Mouse (Mus musculus) stomach, embryonic 15.5 days (tissue): ENCODE results near the gene Prss54. TPM values are rescaled to one million over a fixed set of nuclear protein-coding genes. Genes with fewer than 3 reads are reported as not detected.

Experiments used
- ATAC-seq: fragments of 200-750 bp; cut with Nextera tagmentation; 2 replicates; pipeline ENCODE4 v1.8.0; 2017; ENCODE audit warnings: low read depth, moderate number of reproducible peaks, moderate TSS enrichment; ENCODE audit not compliant: insufficient read depth, low FRiP score
- H3K27ac ChIP-seq: fragments of 300-500 bp; sonication (generic); 2 replicates; pipeline ENCODE4 v1.5.1; 2015; ENCODE audit warnings: mild to moderate bottlenecking, inconsistent platforms
- H3K27me3 ChIP-seq: fragments of 300-500 bp; sonication (generic); replicated peaks from 2 replicates; pipeline ENCODE4 v1.6.1; 2015; ENCODE audit warnings: inconsistent platforms
- H3K36me3 ChIP-seq: fragments of 300-500 bp; sonication (generic); 2 replicates; pipeline ENCODE4 v1.6.1; 2015; ENCODE audit warnings: inconsistent platforms
- H3K4me1 ChIP-seq: fragments of 300-500 bp; sonication (generic); 2 replicates; pipeline ENCODE4 v1.6.1; 2015; ENCODE audit warnings: inconsistent platforms
- H3K4me2 ChIP-seq: fragments of 300-500 bp; sonication (generic); 2 replicates; pipeline ENCODE4 v1.6.1; 2015; ENCODE audit warnings: mild to moderate bottlenecking, inconsistent platforms
- H3K4me3 ChIP-seq: fragments of 300-500 bp; sonication (generic); replicated peaks from 2 replicates; pipeline ENCODE4 v1.5.1; 2015; ENCODE audit warnings: inconsistent platforms
- H3K9ac ChIP-seq: fragments of 300-500 bp; sonication (generic); 2 replicates; pipeline ENCODE4 v1.6.1; 2015; ENCODE audit warnings: inconsistent platforms
- H3K9me3 ChIP-seq: fragments of 300-500 bp; sonication (generic); 2 replicates; pipeline ENCODE4 v1.6.1; 2016; ENCODE audit warnings: inconsistent platforms
- WGBS: fragments of 180-500 bp; shearing (Covaris S2); methylation state at CpG from one replicate; pipeline ENCODE4 v1.1.7; 2015; 5-methylcytosine and 5-hydroxymethylcytosine counted together
- polyA plus RNA-seq: library from polyadenylated mRNA; unstranded; fragments of >200 nt; fragmentation: Nextera tagmentation; extraction: Ambion mirVana; gene quantifications from 2 replicates; pipeline ENCODE4 v1.2.1, GENCODE M21; 2015

Gene Prss54
- polyA plus RNA-seq, 1 experiment from 2014 or later: not detected

- H3K27ac ChIP-seq: no peak overlapping the region
- 83% methylated on average over 14 of the region's 14 CpGs for WGBS
- H3K9ac ChIP-seq: no peak overlapping the region
- no peak for ATAC-seq
- no peaks in the 10 kb centered on the region for H3K4me1 ChIP-seq
- no peak overlapping the region for H3K4me2 ChIP-seq
- H3K9me3 ChIP-seq: no peaks in the 10 kb centered on the region
- no peak overlapping the region for H3K4me3 ChIP-seq
- no peaks in the 10 kb centered on the region for H3K36me3 ChIP-seq
- H3K27me3 ChIP-seq: no peaks in the 10 kb centered on the region
These were observed 19.0 kb upstream of the Prss54 start for GRCm38 (mm10) chr8:95595131-95595530.

GRCm38 (mm10) chr8:95593439-95594393 is 17.6 kb upstream of the Prss54 start:
- no peak for ATAC-seq
- 88% methylated on average over 7 of the region's 7 CpGs for WGBS

GRCm38 (mm10) chr8:95592131-95592780 is 16.1 kb upstream of the Prss54 start:
- Histone ChIP-seq H3K4me1 (no peaks in the 10 kb centered on the region), H3K4me2 (no peak overlapping the region), H3K9ac (no peak overlapping the region), H3K9me3 (no peaks in the 10 kb centered on the region), H3K36me3 (no peaks in the 10 kb centered on the region), H3K27ac (no peak overlapping the region), H3K4me3 (no peak overlapping the region), H3K27me3 (no peaks in the 10 kb centered on the region)
- WGBS: 74% methylated on average over 12 of the region's 12 CpGs
- ATAC-seq: no peak

More at GRCm38 (mm10) chr8:95593439-95594393, 17.6 kb upstream of the Prss54 start:
- Histone ChIP-seq H3K9ac (no peak overlapping the region), H3K36me3 (no peaks in the 10 kb centered on the region), H3K4me3 (no peak overlapping the region), H3K9me3 (no peaks in the 10 kb centered on the region), H3K27me3 (no peaks in the 10 kb centered on the region), H3K4me1 (no peaks in the 10 kb centered on the region), H3K27ac (no peak overlapping the region), H3K4me2 (no peak overlapping the region)

- WGBS: 76% methylated on average over 4 of the region's 4 CpGs
- Histone ChIP-seq H3K36me3 (no peaks in the 10 kb centered on the region), H3K9ac (no peak overlapping the region)
These were observed 14.4 kb upstream of the Prss54 start for GRCm38 (mm10) chr8:95590539-95590938.

GRCm38 (mm10) chr8:95589282-95589681 is 13.1 kb upstream of the Prss54 start:
- no peaks in the 10 kb centered on the region for H3K9me3 ChIP-seq
- H3K36me3 ChIP-seq: no peaks in the 10 kb centered on the region
- no peak overlapping the region for H3K27ac ChIP-seq
- H3K4me1 ChIP-seq: no peaks in the 10 kb centered on the region
- ATAC-seq: no peak
- no peak overlapping the region for H3K9ac ChIP-seq
- H3K4me3 ChIP-seq: no peak overlapping the region
- 62% methylated on average over 10 of the region's 10 CpGs for WGBS
- no peak overlapping the region for H3K4me2 ChIP-seq
- H3K27me3 ChIP-seq: no peaks in the 10 kb centered on the region

More at GRCm38 (mm10) chr8:95590539-95590938, 14.4 kb upstream of the Prss54 start:
- ATAC-seq: no peak
- Histone ChIP-seq H3K4me1 (no peaks in the 10 kb centered on the region), H3K4me2 (no peak overlapping the region), H3K4me3 (no peak overlapping the region), H3K27ac (no peak overlapping the region), H3K9me3 (no peaks in the 10 kb centered on the region), H3K27me3 (no peaks in the 10 kb centered on the region)

- no peak overlapping the region for H3K27ac ChIP-seq
- 78% methylated on average over 1 of the region's 1 CpGs for WGBS
- no peaks in the 10 kb centered on the region for H3K4me1 ChIP-seq
- no peak for ATAC-seq
- H3K27me3 ChIP-seq: no peaks in the 10 kb centered on the region
- no peaks in the 10 kb centered on the region for H3K9me3 ChIP-seq
- no peak overlapping the region for H3K4me2 ChIP-seq
- no peak overlapping the region for H3K4me3 ChIP-seq
- H3K9ac ChIP-seq: no peak overlapping the region
- no peaks in the 10 kb centered on the region for H3K36me3 ChIP-seq
These were observed 11.2 kb upstream of the Prss54 start for GRCm38 (mm10) chr8:95587339-95587738.

- no peak overlapping the region for H3K4me3 ChIP-seq
- WGBS: 85% methylated on average over 5 of the region's 5 CpGs
- H3K4me2 ChIP-seq: no peak overlapping the region
These were observed 3.0 kb downstream of the Prss54 start for GRCm38 (mm10) chr8:95573146-95573545.

GRCm38 (mm10) chr8:95566809-95567208 is 9.3 kb downstream of the Prss54 start:
- Histone ChIP-seq H3K9me3 (no peaks in the 10 kb centered on the region), H3K36me3 (no peaks in the 10 kb centered on the region), H3K4me1 (no peaks in the 10 kb centered on the region), H3K4me3 (no peak overlapping the region), H3K27me3 (no peaks in the 10 kb centered on the region), H3K27ac (no peak overlapping the region), H3K4me2 (no peak overlapping the region), H3K9ac (no peak overlapping the region)
- 80% methylated on average over 6 of the region's 6 CpGs for WGBS
- no peak for ATAC-seq

More at GRCm38 (mm10) chr8:95573146-95573545, 3.0 kb downstream of the Prss54 start:
- no peak overlapping the region for H3K9ac ChIP-seq
- ATAC-seq: no peak
- H3K36me3 ChIP-seq: no peaks in the 10 kb centered on the region
- H3K9me3 ChIP-seq: no peaks in the 10 kb centered on the region
- H3K4me1 ChIP-seq: no peaks in the 10 kb centered on the region
- H3K27ac ChIP-seq: no peak overlapping the region
- no peaks in the 10 kb centered on the region for H3K27me3 ChIP-seq

GRCm38 (mm10) chr8:95566217-95566616 is 9.9 kb downstream of the Prss54 start:
- H3K4me1 ChIP-seq: no peaks in the 10 kb centered on the region
- no peak overlapping the region for H3K4me2 ChIP-seq
- no peak overlapping the region for H3K27ac ChIP-seq
- no peaks in the 10 kb centered on the region for H3K27me3 ChIP-seq
- H3K9ac ChIP-seq: no peak overlapping the region
- H3K36me3 ChIP-seq: no peaks in the 10 kb centered on the region
- WGBS: 61% methylated on average over 4 of the region's 4 CpGs
- no peaks in the 10 kb centered on the region for H3K9me3 ChIP-seq
- ATAC-seq: no peak
- no peak overlapping the region for H3K4me3 ChIP-seq

GRCm38 (mm10) chr8:95555963-95556362 is 20.2 kb downstream of the Prss54 start:
- H3K4me1 ChIP-seq: no peaks in the 10 kb centered on the region
- no peak overlapping the region for H3K4me3 ChIP-seq
- ATAC-seq: no peak
- H3K36me3 ChIP-seq: no peaks in the 10 kb centered on the region
- H3K4me2 ChIP-seq: no peak overlapping the region
- H3K9me3 ChIP-seq: no peaks in the 10 kb centered on the region
- H3K27me3 ChIP-seq: no peaks in the 10 kb centered on the region
- no peak overlapping the region for H3K27ac ChIP-seq
- 89% methylated on average over 2 of the region's 2 CpGs for WGBS
- no peak overlapping the region for H3K9ac ChIP-seq

GRCm38 (mm10) chr8:95551577-95551976 is 24.6 kb downstream of the Prss54 start:
- Histone ChIP-seq H3K4me2 (no peak overlapping the region), H3K4me1 (no peaks in the 10 kb centered on the region), H3K27ac (no peak overlapping the region), H3K4me3 (no peak overlapping the region), H3K9me3 (no peaks in the 10 kb centered on the region), H3K9ac (no peak overlapping the region), H3K36me3 (no peaks in the 10 kb centered on the region), H3K27me3 (no peaks in the 10 kb centered on the region)
- ATAC-seq: no peak
- 66% methylated on average over 4 of the region's 4 CpGs for WGBS
